Mouse (Mus musculus): ENCODE results near the gene 5031439G07Rik.

- no peak for TF ChIP-seq EP300 (IDR thresholded peaks at IDR 0.05; ENCODE audit: low read depth in 1 of 2, low read length in 2 of 2)
- TF ChIP-seq POLR2A (IDR thresholded peaks at IDR 0.05; ENCODE audit: control insufficient read depth in 1 of 2, insufficient read depth in 1 of 2, low read depth in 1 of 2, low read length in 2 of 2, poor library complexity in 1 of 2) = no peak
- no peak for TF ChIP-seq TAL1 (IDR thresholded peaks at IDR 0.05; ENCODE audit: low read length)
- no peak for TF ChIP-seq CTCF (IDR thresholded peaks at IDR 0.05 in 2 of 3, conservative IDR thresholded peaks at IDR 0.05 in 1 of 3; ENCODE audit: control insufficient read depth in 1 of 3, insufficient read depth in 1 of 3, low read depth in 2 of 3, low read length in 3 of 3, poor library complexity in 1 of 3, severe bottlenecking in 1 of 3)
- no peak for TF ChIP-seq MAX (IDR thresholded peaks at IDR 0.05; ENCODE audit: low read length)
- TF ChIP-seq CHD2 (IDR thresholded peaks at IDR 0.05; ENCODE audit: low read length) = no peak
- TF ChIP-seq MYC (IDR thresholded peaks at IDR 0.05; ENCODE audit: low read depth, low read length) = no peak
- no peak for TF ChIP-seq E2F4 (IDR thresholded peaks at IDR 0.05; ENCODE audit: borderline replicate concordance, low read depth, low read length)
Observed at GRCm38 (mm10) chr15:84940102-84940501, 48.2 kb downstream of the 5031439G07Rik start.

Measured in MEL (cell line).